Mouse (Mus musculus) bone marrow, adult 2 months (tissue): ENCODE results near the gene Kdf1.

Experiments
- CTCF ChIP-seq: fragments of 200-500 bp; IDR thresholded peaks from 2 replicates; pipeline ENCODE4 v1.5.1; 2011; ENCODE audit warnings: low read length, control low read depth; ENCODE audit not compliant: control insufficient read depth, insufficient read depth
- POLR2A ChIP-seq: fragments of 200-500 bp; IDR thresholded peaks from 2 replicates; pipeline ENCODE4 v1.6.1; 2011; ENCODE audit warnings: low read depth, mild to moderate bottlenecking, control low read depth, low read length, borderline replicate concordance; ENCODE audit not compliant: control insufficient read depth

DNA sequence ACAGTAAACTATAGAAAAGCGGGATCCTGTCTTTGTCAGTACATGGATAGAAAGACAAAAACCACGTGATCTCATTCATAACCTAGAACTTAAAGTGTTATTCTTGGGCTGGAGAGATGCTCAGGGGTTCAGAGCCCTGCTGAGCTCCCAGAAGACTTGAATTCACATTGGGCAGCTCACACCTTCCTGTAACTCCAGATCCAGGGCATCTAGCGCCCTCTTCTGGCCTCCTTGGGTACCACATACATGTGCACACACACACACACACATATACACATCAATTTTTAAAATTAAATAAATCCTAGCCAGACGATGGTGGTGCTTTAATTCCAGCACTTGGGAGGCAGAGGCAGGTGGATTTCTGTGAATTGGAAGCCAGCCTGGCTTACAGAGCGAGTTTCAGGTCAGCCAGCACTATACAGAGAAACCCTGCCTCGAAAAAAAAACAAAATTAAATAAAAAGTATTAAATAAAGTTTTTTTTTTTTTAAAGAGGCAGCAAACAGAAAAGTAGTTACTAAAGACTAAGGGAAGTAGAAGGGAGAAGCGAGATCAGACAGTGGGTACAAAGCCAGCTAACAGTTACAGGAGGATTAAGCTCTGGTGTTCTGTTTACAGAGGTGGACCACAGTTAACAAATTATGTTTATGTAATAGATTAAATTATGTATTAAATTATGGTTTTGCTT, 47.5 kb upstream of the Kdf1 start:
- no peak for TF ChIP-seq POLR2A
- no peak for TF ChIP-seq CTCF
